Mouse (Mus musculus): ENCODE results near the gene Gm17416.

The Gm17416 gene

DNA sequence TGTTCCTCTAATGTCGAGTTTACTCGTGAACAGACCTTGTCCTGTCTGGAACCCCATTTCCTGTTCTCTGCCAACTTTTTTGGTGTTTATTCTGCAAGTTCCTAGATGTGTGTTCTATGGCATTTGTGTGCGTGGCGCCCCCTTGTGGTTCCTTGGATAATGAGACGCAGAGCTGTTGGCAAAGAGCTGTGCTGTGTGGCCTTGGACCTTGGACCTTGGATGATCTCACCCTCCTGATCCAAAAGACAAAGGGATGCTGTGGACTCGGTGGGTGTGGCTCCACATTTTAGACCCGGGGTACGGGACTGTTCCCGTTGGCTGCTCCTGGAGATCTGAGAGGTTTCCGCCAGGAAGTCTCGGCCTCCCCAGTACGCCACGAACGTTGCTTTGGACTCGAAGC is 34.9 kb downstream of the Gm17416 start, which contains the start of gene Defb36:
TSS of gene Defb36 (plus strand) at position 271 of the 400 bp plus-strand sequence.
- DNase-seq (ENCODE audit: low spot score in 2 of 2): no peak

DNA sequence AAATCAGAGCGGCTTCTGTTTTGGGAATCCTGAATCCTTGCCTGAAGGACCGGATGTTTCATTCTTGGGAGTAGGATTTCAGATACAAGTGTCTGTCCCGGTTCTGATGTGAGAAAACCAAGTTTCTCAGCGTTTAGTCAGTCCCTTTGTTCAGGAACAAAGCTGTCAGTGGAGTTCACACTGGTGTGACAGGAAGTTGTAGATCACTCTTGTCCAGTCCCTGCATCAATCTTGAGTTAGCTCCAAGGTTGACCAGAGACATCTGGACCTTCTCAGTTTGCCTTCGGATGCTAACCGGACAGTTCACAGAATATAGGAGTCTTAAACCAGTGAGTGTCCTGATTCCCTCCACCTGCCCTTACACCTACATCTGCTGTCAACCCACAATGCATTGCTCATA is 38.6 kb downstream of the Gm17416 start:
- DNase-seq (ENCODE audit: low spot score in 2 of 2): no peak

GRCm38 (mm10) chr2:152608719-152609118 is 39.6 kb downstream of the Gm17416 start:
- DNase-seq (ENCODE audit: low spot score in 2 of 2): no peak

DNA sequence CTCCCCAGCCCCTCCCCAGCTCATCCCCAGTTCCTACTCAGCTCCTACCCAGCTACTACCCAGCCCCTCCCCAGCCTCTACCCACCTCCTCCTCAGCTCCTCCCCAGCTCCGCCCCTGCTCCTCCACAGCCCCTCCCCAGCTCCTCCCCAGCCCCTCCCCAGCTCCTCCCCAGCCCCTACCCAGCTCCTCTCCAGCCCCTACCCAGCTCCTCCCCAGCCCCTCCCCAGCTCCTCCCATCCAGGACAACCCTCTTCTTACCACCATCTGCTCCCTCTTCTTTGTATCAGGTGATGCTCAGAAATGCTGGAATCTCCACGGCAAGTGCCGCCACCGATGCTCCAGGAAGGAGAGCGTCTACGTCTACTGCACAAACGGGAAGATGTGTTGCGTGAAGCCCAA is 43.1 kb downstream of the Gm17416 start:
- no peak for DNase-seq (ENCODE audit: low spot score in 2 of 2)

- DNase-seq (ENCODE audit: low spot score in 2 of 2): peak in 1 of 2 experiments; percentile 55
Measured at GRCm38 (mm10) chr2:152615563-152615962, 46.4 kb downstream of the Gm17416 start.

- DNase-seq (ENCODE audit: low spot score in 2 of 2): no peak
Measured at GRCm38 (mm10) chr2:152616470-152616869, 47.3 kb downstream of the Gm17416 start.

- no peak for DNase-seq (ENCODE audit: low spot score in 2 of 2)
Measured at GRCm38 (mm10) chr2:152617374-152617773, 48.2 kb downstream of the Gm17416 start.

Data from cerebellum, postnatal 4 days (tissue).